Mouse (Mus musculus) gastrocnemius, postnatal 4 days (tissue): ENCODE measurements around the gene 2010111I01Rik. TPM values are rescaled to one million over a fixed set of nuclear protein-coding genes. Genes with fewer than 3 reads are reported as not detected.
"Not testable (repeated sequence)": the region's sequence is repeated elsewhere in the genome, so short reads cannot be mapped to it uniquely, and the experiment has no call there.

Experiments used
- DNase-seq, 2 experiments: peaks; one replicate each; pipeline ENCODE4 v3.0.0; 2021 to 2022; ENCODE audit warnings: low spot score in 2 of 2, mixed read lengths in 2 of 2
- total RNA-seq, 2 experiments: library from RNA; stranded (reverse); gene quantifications; 2 replicates each; pipeline ENCODE4 v1.2.3; 2021

2010111I01Rik gene
- total RNA-seq, 2 experiments from 2014 or later: 105 to 158 TPM

DNA sequence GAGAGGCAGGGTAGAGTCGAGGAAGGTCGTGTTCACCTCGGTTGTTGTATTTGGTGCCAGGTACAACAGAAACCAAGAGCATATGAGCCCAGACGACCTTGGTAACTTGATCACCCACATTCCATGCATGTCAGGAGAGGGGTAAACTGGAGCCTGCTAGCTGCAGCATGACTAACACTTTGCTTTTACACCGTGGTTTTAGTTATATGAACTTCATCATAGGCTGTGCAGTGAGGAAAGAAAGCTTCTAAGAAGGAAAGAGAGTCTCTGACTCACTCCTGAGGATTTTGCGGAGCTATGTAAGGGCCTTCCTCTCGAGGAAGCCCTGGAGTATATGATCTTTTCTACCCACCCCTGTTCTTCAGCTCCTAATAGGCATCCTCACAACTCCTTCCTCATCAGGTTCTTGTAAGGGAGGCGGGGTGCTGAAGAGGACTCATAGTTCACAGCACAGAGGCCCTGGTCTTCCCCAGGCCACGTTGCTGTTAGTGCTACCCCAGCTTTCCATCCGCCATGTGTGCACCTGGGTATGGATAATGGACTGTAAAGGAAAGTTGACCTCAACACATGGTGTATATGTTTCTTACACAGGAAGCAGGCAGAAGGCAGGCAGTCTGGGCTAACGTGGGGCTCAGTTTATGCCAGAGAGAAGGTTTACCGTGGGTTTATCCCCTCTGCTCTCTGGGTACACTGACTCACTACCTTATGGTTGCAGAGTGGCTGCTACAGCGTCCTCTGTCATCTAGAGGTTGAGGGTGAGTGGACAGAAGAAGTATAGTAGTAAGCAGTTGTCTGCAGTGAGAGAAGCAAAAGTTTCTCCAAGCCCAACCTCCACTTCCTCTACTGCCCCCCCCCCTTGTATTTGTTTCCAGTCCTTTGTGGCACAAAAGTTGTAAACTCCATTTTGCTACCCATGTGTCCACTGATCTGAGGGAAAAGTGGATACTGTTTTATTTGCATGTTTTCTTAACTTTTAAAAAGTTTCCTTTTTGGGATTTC, 222.8 kb downstream of the 2010111I01Rik start:
- no peak for DNase-seq

- DNase-seq: no peak
Measured at GRCm38 (mm10) chr13:63188306-63188705, 223.6 kb downstream of the 2010111I01Rik start.

- no peak for DNase-seq
Measured at GRCm38 (mm10) chr13:63188811-63189210, 224.1 kb downstream of the 2010111I01Rik start.

DNA sequence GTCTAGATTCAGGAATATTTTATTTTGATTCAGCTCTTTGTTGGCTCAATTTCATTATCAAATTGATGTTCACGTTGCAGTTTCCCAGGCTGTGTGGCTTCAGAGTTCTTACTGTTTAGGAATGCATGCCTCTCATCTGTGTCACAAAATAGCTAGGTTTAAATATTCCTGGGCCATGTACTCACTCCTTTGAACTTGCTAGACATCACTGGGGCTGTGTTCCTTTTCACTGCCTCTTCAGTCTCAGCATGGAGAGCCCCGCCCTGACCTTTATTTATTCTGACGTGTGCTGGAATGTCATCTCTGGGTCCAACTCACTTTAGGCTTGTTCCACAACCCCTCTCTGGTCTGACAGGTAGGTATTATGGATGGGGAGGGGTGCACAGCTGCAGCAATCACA, 228.7 kb downstream of the 2010111I01Rik start:
- no peak for DNase-seq

- no peak for DNase-seq
Measured at GRCm38 (mm10) chr13:63198038-63198437, 233.3 kb downstream of the 2010111I01Rik start.

DNA sequence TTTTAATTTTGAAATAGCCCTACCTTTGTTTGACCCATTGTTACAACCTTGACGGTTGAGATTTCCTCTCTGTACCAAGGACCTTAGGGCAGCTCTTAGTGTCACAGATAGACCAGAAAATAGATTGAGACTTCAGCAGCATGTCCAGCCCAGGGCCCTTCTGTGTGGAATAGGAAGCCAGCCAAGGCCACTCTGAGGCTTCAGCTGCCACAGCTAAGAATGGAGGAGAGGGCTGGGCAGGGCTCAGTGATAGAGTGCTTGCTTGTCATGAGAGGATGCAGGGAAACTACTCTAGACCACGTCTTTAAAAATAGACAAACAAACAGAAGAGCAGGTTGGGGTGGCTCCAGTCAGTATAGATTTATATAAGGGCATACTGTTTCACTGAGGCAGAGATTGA, 234.9 kb downstream of the 2010111I01Rik start:
- DNase-seq: no peak

GRCm38 (mm10) chr13:63203502-63204278, 239.0 kb downstream of the 2010111I01Rik start:
- no peak for DNase-seq

DNA sequence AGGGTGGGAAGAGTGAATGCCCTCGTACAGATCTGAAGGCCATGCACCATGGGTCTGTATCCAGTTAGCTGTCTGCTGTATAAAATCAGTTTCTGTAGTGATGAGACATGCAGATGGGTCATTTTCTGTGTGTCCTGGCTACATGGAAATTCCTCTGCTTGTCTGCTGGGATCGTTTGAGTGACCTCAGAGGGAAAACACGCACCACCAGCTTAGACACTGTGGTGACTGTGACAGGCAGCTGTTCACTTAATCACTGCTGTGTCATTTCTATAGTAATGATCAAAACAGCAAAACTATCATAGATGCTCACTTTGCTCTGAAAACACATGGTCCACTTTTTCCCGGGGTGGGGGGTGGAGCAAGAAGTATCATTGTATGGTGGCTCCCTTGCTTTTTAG, 241.1 kb downstream of the 2010111I01Rik start:
- peak in 1 of 2 experiments; percentile 24 for DNase-seq

DNA sequence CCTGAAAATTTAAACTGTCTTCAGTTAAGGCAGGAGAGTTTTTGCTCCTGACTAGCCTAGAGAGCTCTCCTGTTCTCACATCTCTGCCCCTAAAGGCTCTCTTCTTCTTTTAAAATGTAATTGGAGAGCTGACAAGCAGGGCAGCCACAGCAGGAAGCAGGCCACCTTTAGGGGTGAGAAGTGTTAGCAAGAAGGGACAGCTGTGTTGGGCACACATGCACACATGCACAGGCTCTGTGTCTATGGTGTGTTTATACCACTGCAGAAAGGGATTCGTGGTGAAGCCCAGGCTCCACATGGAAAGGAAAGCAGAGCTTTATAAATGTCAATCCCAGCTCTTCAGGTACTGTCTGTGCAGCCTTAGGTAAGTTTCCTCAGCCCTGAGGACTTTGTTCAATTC, 241.7 kb downstream of the 2010111I01Rik start:
- DNase-seq: no peak

- DNase-seq: no peak
Measured at GRCm38 (mm10) chr13:63216537-63216936, 251.8 kb downstream of the 2010111I01Rik start.

- DNase-seq: no peak
Measured at GRCm38 (mm10) chr13:63223026-63223770, 258.5 kb downstream of the 2010111I01Rik start.

DNA sequence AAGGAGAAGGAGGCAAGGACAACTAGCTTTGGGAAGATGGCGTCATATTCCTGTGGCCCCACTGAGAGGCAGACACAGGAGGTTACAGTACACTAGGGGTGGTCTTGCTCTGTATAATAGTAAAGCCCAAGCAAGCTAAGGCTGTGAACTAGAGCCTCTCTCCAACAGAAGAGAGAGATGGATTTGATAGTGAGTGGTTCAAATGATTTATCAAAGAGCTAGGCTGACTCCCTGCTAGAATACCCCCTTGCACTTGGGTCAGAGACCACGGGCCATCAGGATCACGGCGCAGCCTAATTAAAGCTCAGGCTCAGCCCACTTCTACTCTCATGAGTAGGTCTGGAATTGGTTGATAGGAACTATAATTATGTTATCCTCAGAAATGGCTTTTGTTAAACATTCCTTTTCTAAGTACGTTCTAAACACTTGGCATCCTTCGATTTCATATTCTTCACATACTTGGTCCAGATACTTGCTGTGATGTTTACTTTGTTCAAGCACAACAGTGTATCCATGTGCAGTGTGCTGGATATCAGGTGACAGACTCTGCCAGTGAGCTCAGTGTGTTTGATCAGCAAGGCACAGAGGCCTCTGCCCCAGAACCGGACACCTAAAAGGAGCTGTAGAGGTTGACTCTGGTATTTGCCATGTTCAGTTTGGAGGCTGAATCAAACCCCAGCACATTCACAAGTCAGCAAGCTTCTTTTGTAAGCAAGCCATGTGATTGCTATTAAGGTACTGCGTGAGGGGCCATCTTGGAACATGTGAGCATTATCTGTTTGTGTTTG, 261.3 kb downstream of the 2010111I01Rik start:
- no peak for DNase-seq

DNA sequence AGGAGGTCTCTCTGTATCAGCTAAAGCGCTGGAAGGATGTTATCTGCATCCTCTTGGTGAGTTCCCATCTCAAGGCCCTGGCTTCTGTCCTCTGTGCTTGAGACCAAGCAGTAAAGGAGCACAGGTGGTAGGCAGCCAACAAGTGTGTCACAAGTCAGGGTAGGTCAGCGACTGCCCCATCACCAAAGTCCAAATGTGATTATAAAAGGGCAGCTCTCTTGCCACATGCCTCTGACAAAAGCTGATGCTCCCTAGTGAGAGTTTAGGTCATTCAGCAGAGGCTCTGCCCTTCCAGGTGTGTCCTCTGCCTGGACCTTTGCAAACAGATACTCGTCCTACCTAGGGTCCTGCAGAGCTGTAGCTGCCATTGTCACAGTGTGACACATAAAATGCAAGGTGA, 263.1 kb downstream of the 2010111I01Rik start:
- DNase-seq: no peak

DNA sequence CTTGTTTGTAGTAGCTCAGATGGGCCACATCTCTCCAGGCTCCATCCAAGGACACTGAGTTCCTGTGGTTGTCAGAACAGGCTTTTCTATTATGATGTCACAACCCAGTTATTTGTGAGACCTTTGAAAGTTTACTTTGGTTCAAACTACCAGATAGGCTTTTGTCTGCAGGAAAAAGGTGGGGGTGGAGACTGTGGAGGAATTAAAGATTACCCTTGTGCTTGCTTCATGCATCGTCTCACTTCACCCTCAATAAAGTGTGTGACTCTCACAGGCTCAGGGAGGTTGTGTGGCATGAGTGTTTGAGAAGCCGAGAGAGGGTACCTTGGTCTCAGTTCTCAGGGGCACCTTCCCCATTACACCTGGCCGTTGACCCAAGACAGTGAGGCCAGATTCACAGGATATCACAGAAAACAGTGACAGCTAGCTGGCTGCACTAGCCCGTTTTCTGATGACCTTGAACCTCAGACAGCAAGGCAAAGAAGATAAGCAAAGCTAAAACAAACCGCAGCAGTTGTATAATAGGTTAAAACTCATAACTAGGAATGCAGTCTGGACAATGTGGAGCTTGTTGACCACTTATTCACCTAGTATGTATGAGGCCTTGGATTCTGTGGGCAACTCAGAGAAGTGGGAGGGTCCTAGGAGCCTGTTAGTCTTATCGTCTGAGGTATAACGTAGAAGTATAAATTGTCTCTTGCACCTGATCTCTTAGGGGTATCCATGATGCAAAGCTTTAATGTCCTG, 266.4 kb downstream of the 2010111I01Rik start:
- no peak for DNase-seq

DNA sequence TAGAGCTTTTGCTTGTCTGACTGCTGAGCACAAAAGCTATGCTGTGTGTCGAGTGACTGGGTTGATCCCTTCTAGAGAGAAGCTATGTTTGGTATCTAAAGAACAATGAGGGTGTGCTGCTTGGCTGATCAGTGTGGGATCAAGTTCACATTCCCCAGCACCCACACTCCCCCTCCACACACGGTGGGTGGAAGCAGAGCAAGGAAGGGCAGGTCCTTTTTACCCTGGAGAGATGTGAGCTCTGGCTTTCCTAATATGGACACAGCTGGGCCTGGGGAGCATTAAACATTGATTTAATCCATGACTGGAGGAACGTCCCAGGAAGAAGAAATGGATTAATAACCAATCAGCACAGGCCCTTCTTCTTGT, 267.0 kb downstream of the 2010111I01Rik start:
- DNase-seq: no peak

- no peak for DNase-seq
Measured at GRCm38 (mm10) chr13:63232558-63232957, 267.9 kb downstream of the 2010111I01Rik start.

- DNase-seq: not testable (repeated sequence)
Measured at GRCm38 (mm10) chr13:63234520-63234919, 269.8 kb downstream of the 2010111I01Rik start.

- DNase-seq: no peak
Measured at GRCm38 (mm10) chr13:63235551-63235950, 270.9 kb downstream of the 2010111I01Rik start.

DNA sequence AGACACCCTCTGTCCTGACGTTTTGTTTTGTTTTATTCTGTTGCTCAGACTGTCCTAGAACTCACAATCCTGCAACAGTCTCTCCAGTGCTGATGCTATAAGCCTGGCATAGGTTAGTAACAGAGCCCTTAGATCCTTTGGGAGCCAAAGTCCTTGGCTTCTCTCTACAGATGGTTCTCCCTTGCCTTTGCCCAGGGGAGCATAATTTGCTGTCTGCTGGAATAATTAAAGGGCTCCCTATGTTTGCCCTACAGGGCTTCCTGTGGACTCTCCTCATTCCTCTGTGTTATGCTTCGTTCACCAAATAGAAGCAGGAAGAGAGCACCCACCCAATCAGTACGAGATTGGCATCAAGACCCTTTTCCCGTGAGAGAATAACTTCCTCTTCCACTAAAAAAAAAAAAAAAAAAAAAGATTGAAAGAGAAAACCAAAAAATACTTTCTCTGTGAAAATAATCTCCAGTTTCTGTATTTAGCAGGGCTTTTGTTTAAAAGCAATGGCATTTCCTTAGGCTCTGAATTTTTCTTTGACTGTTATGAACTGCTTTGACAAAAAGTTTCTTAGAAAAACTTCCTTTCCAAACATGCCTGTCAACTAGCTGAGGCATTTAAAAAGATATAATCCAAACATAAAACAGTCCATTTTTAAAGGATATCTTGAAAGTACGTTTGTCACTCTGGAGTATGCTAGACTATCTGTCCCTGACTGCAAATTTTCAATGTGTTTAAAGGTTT, 271.6 kb downstream of the 2010111I01Rik start:
- no peak for DNase-seq
